Mouse (Mus musculus): Measurements from ENCODE around the gene C730034F03Rik. TPM values are rescaled to one million over a fixed set of nuclear protein-coding genes. Genes with fewer than 3 reads are reported as not detected.

C730034F03Rik gene
- polyA plus RNA-seq, 1 experiment from 2014 or later, result 8.2 TPM

DNA sequence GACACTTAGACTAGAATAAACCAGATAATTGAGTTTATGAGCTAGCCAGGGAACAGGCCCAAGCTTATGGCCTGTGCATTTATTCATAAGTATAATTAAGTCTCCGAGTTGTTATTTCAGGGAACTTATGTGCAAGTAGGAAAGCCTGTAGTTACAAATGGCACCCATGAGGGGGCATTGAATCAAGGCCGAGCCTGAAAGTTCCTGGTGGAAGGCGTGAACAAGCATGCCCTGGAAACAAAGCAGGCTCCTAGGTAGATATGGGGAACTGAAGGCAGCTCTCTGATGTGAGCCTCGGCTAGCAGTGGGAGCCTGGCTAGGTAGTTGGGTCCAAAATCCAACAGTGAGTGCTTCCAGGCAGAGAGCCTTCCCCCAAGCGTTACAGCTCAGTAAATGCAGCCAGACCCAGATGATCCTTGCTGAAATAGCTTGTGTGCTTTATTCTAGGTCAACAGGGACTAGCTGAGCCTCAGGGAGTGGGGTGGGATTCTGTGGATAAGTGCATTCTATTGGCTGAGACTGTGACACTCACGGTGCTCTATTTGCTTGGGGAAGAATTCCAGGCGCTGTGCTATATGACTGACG, 13.2 kb downstream of the C730034F03Rik start:
- Histone ChIP-seq H3K4me2 (no peak overlapping the region), H3K27ac (no peak overlapping the region), H3K9ac (no peak overlapping the region), H3K4me3 (no peak overlapping the region), H3K4me1 (no peaks in the 10 kb centered on the region), H3K36me3 (replicated peaks) (no peaks in the 10 kb centered on the region), H3K27me3 (replicated peaks) (no peaks in the 10 kb centered on the region), H3K9me3 (no peaks in the 10 kb centered on the region)
- 44% methylated on average over 8 of the region's 8 CpGs for WGBS
- ATAC-seq (replicated peaks), result no peak

DNA sequence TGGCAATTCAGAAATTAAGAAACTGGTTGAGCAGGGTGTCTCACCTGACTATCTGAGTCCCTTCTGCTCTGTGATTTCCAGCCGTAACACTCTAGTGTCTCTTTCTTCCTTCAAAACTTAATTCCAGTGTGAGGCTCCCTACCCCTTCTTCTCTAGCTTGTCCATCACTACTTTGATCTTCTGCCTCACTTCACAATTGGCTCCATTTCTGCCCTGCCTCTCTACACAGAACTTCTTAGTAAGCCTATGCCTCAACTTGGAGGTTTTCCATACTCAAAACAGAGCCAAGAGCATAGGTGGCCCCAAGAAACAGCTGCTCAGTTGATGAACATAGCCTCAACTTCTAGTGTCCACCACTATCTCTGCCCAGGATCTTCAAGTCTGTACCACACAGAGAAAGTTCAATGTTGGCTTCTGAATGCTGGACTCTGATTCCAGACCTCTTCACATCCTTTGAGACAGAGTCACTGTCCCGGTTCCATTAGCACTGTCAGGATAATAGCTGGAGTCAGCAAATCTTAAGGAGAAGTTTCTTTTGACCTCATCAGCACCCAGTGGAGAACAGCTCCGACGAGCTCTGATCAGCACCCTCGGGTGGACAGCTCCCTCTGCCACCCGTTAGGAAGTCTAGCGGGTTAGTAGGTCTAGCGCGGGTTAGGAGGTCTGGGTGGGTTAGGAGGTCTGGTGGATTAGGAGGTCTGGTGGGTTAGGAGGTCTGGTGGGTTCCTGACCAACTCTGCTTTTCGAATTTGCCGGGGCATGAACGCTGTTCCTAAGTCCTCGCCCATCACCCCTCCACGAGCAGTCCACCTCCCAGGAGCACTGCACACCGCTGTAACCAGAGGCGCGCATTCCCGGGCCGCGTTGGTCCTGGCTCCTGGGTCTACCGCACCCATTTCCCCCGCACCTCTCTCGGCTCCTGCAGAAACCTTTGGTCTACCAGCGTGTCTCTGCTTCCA, 23.8 kb downstream of the C730034F03Rik start:
- peak overlapping the region; percentile 78 for H3K4me3 ChIP-seq
- H3K27me3 ChIP-seq (replicated peaks), result no peaks in the 10 kb centered on the region
- WGBS, result 5% methylated on average over 24 of the region's 24 CpGs
- ATAC-seq (replicated peaks), result peak; percentile 83
- peak overlapping the region; percentile 98 for H3K4me2 ChIP-seq
- peak overlapping the region; percentile 91 for H3K27ac ChIP-seq
- peaks cover 18% of the 10 kb centered on the region for H3K36me3 ChIP-seq (replicated peaks)
- H3K9me3 ChIP-seq, result no peaks in the 10 kb centered on the region
- peaks cover 31% of the 10 kb centered on the region for H3K4me1 ChIP-seq
- H3K9ac ChIP-seq, result peak overlapping the region; percentile 85

- WGBS, result under 1% methylated on average over 53 of the region's 53 CpGs
- Histone ChIP-seq H3K27ac (peak within 1 kb of the TSS; percentile 91), H3K9me3 (no peaks in the 10 kb centered on the region), H3K4me1 (peaks cover 32% of the 10 kb centered on the region), H3K27me3 (replicated peaks) (no peaks in the 10 kb centered on the region), H3K36me3 (replicated peaks) (peaks cover 26% of the 10 kb centered on the region), H3K4me2 (peak within 1 kb of the TSS; percentile 98), H3K4me3 (peak within 1 kb of the TSS; percentile 78), H3K9ac (peak within 1 kb of the TSS; percentile 85)
- ATAC-seq (replicated peaks), result peak; percentile 85
Observed at GRCm38 (mm10) chr15:89453865-89454478, 24.6 kb downstream of the C730034F03Rik start, which contains the start of gene Mapk8ip2. Gene Mapk8ip2 (plus strand): TSS chr15:89453913.

DNA sequence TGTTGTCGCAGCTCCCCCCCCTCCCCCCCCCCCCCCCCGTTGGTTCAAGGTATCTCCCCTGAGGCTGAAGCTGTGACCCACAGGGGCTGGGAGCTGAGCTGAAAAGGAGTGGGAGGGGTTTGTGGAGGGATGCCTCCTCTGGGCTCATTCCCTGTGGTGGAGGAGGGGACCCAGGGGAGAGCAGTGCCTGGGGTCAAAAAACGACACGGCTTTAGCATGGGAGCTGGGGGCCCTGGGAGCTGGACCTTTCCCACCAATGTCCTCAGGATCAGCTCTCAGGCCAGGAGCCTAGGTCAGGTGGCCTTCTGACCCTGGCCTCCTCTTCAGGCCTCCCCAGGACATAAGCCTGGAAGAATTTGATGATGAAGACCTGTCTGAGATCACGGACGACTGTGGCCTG, 25.5 kb downstream of the C730034F03Rik start:
- H3K9ac ChIP-seq, result peak overlapping the region; percentile 85
- WGBS, result 13% methylated on average over 4 of the region's 6 CpGs

GRCm38 (mm10) chr15:89455642-89456041, 26.3 kb downstream of the C730034F03Rik start:
- H3K27me3 ChIP-seq (replicated peaks), result no peaks in the 10 kb centered on the region
- 87% methylated on average over 6 of the region's 6 CpGs for WGBS
- H3K9ac ChIP-seq, result peak overlapping the region; percentile 85
- no peaks in the 10 kb centered on the region for H3K9me3 ChIP-seq
- ATAC-seq (replicated peaks), result no peak
- no peak overlapping the region for H3K27ac ChIP-seq
- peak overlapping the region; percentile 78 for H3K4me3 ChIP-seq
- H3K36me3 ChIP-seq (replicated peaks), result peaks cover 38% of the 10 kb centered on the region
- peak overlapping the region; percentile 98 for H3K4me2 ChIP-seq
- peaks cover 32% of the 10 kb centered on the region for H3K4me1 ChIP-seq

More for the DNA sequence above, 25.5 kb downstream of the C730034F03Rik start:
- no peaks in the 10 kb centered on the region for H3K9me3 ChIP-seq
- no peaks in the 10 kb centered on the region for H3K27me3 ChIP-seq (replicated peaks)
- peaks cover 32% of the 10 kb centered on the region for H3K4me1 ChIP-seq
- H3K4me3 ChIP-seq, result peak overlapping the region; percentile 78
- no peak for ATAC-seq (replicated peaks)
- H3K27ac ChIP-seq, result peak overlapping the region; percentile 91
- peak overlapping the region; percentile 98 for H3K4me2 ChIP-seq
- peaks cover 32% of the 10 kb centered on the region for H3K36me3 ChIP-seq (replicated peaks)

GRCm38 (mm10) chr15:89458942-89459341, 29.6 kb downstream of the C730034F03Rik start:
- no peak for ATAC-seq (replicated peaks)
- Histone ChIP-seq H3K9me3 (no peaks in the 10 kb centered on the region), H3K4me1 (peaks cover 22% of the 10 kb centered on the region), H3K27ac (no peak overlapping the region), H3K9ac (no peak overlapping the region), H3K27me3 (replicated peaks) (no peaks in the 10 kb centered on the region), H3K4me2 (no peak overlapping the region), H3K36me3 (replicated peaks) (peaks cover 53% of the 10 kb centered on the region), H3K4me3 (no peak overlapping the region)
- WGBS, result 93% methylated on average over 15 of the region's 15 CpGs

DNA sequence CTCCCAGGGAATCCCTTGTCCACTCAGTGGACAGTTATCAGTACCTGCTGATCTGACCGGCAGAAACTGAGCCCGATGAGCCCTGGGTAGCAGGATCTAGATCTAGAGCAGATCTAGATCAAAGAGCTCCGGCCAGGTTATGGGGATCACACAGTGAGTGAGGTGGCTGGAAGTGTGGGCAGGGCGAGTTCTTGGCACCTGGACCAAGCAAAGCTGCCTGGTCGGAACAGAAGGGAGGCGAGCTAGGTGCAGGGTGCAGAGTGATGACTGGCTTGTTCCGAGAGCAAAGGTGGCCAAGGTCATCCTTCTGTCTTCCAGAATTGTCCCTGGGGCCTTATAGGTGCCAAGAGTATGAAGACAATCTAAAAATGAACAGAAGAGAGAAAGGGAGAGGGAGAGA, 30.4 kb downstream of the C730034F03Rik start:
- 94% methylated on average over 7 of the region's 7 CpGs for WGBS
- H3K36me3 ChIP-seq (replicated peaks), result peaks cover 53% of the 10 kb centered on the region

GRCm38 (mm10) chr15:89460298-89460697, 30.9 kb downstream of the C730034F03Rik start:
- Histone ChIP-seq H3K27me3 (replicated peaks) (no peaks in the 10 kb centered on the region), H3K9me3 (no peaks in the 10 kb centered on the region), H3K27ac (no peak overlapping the region), H3K4me2 (no peak overlapping the region), H3K36me3 (replicated peaks) (peaks cover 53% of the 10 kb centered on the region), H3K4me1 (peaks cover 19% of the 10 kb centered on the region), H3K4me3 (no peak overlapping the region), H3K9ac (no peak overlapping the region)
- no peak for ATAC-seq (replicated peaks)
- WGBS, result 80% methylated on average over 10 of the region's 10 CpGs

More for the DNA sequence above, 30.4 kb downstream of the C730034F03Rik start:
- Histone ChIP-seq H3K9me3 (no peaks in the 10 kb centered on the region), H3K4me2 (no peak overlapping the region), H3K4me3 (no peak overlapping the region), H3K4me1 (peaks cover 20% of the 10 kb centered on the region), H3K9ac (no peak overlapping the region), H3K27ac (no peak overlapping the region), H3K27me3 (replicated peaks) (no peaks in the 10 kb centered on the region)
- no peak for ATAC-seq (replicated peaks)

DNA sequence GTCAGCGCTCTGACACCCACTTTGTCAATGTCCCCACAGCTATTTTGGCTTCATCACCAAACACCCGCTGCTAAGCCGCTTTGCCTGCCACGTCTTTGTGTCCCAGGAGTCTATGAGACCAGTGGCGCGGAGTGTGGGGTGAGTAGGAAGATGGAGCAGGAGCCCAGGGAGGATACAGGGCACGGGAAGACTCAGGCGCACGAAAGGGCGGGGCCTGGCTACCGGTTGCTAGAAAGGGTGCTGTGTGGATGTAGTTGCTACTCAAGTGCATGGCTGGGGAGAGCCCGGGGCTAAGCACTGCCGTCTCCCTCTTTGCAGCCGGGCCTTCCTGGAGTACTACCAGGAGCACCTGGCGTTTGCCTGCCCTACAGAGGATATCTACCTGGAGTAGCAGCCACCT, 31.9 kb downstream of the C730034F03Rik start:
- no peaks in the 10 kb centered on the region for H3K9me3 ChIP-seq
- H3K9ac ChIP-seq, result no peak overlapping the region
- H3K27ac ChIP-seq, result no peak overlapping the region
- 86% methylated on average over 15 of the region's 15 CpGs for WGBS
- H3K4me2 ChIP-seq, result no peak overlapping the region
- no peaks in the 10 kb centered on the region for H3K27me3 ChIP-seq (replicated peaks)
- H3K36me3 ChIP-seq (replicated peaks), result peaks cover 53% of the 10 kb centered on the region
- H3K4me3 ChIP-seq, result no peak overlapping the region
- no peak for ATAC-seq (replicated peaks)
- peaks cover 13% of the 10 kb centered on the region; the same call in 1 of the 2 replicates for H3K4me1 ChIP-seq

GRCm38 (mm10) chr15:89462176-89462575, 32.8 kb downstream of the C730034F03Rik start:
- Histone ChIP-seq H3K9me3 (no peaks in the 10 kb centered on the region), H3K4me1 (peaks cover 13% of the 10 kb centered on the region; the same call in 1 of the 2 replicates), H3K36me3 (replicated peaks) (peaks cover 44% of the 10 kb centered on the region), H3K27me3 (replicated peaks) (no peaks in the 10 kb centered on the region), H3K27ac (no peak overlapping the region), H3K4me3 (no peak overlapping the region), H3K9ac (no peak overlapping the region), H3K4me2 (no peak overlapping the region)
- ATAC-seq (replicated peaks), result no peak
- 81% methylated on average over 7 of the region's 7 CpGs for WGBS

DNA sequence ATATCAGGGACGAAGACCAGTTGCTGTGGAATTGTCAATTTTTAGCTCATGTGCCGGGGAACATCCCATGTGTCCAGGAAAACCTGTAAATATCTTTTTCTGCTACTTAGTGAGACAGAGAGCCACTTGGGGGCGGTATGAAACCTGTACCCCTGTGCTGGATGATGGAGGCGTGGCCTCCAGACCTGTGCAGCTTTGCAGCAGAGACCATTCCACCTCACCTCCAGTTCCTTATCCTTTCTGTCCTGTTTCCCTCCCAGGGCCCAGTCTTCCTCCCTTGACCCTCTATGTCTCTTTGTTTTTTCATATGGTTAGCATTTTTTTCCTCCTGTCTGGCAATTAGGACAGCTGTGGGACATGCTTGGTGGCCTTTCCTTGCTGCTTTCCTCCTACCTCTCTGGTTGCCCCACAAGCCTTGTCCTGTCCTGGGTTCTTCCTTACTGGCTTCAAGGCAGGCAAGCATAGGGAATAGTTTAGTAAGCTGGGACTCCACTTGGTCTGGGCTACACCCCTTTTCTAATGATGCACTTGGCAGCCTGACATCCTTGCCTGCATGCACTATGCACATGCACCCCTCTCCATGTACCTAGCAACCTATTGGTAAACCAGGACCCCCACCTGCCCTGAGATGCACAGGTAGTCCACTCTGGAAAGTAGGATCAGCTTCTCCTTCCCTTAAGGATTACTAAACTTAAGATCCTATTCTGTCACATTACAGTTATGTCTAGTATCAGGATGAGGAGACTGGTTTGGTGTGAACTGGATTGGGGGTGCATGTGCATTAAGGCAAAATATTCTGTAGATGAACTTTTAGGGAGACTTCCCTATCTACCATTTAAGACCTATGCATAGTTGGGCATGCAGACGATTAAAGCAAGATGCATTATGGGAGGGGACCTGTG, 34.2 kb downstream of the C730034F03Rik start:
- no peaks in the 10 kb centered on the region for H3K27me3 ChIP-seq (replicated peaks)
- ATAC-seq (replicated peaks), result no peak
- peaks cover 9% of the 10 kb centered on the region; the same call in 1 of the 2 replicates for H3K4me1 ChIP-seq
- WGBS, result 65% methylated on average over 5 of the region's 5 CpGs
- no peak overlapping the region for H3K27ac ChIP-seq
- H3K4me2 ChIP-seq, result no peak overlapping the region
- H3K9ac ChIP-seq, result no peak overlapping the region
- peaks cover 31% of the 10 kb centered on the region for H3K36me3 ChIP-seq (replicated peaks)
- no peaks in the 10 kb centered on the region for H3K9me3 ChIP-seq
- no peak overlapping the region for H3K4me3 ChIP-seq

Data from midbrain, embryonic 15.5 days (tissue).